Mouse (Mus musculus): Measurements from ENCODE around the gene Mansc1.
A peak's percentile ranks its signal among the peaks of the same experiment; 100 is the strongest.
"Not testable (repeated sequence)": the region's sequence is repeated elsewhere in the genome, so short reads cannot be mapped to it uniquely, and the experiment has no call there.

Mansc1 gene

DNA sequence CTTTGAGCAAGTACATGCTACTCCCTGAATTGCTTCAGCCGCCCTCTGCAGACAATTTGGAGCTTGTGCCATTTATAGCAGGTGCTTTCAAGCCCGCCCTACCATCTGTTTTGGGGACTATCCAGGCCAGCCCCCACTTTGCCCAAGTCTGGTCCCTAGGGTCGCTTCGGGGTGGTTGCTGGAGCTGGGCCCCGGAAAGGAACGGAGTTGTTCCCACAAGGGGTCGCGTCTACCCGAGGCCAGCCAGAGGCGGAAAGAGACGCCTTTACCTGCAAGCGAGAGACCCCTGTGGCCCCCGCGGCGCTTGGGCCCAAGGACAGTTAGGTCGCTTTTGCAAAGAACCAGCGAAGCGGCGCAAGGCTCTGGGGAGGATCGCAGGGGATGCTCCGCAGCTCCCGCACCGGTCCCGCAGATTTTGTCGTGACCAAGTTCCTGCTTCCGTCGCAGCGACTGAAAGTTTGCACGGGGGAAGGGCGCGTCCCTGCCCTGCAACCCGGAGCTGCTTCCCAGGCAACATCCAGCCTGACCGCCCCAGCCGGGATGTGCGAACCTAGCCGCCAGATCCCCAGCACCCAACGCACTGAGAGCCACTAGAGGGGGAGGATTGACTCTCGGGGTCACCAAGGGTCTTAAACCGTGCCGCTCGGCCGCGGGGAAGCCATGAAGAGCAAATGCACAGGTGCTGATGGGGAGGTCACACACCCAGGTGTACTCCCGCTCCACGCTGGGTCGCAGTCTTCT, at the start of gene Mansc1:
Gene Mansc1 (minus strand): TSS at position 542 of the 741 bp plus-strand sequence.
- DNase-seq = peak; percentile 55

- not testable (repeated sequence) for DNase-seq
Measured at GRCm38 (mm10) chr6:134679330-134679729, 47.0 kb upstream of the Mansc1 start.

DNA sequence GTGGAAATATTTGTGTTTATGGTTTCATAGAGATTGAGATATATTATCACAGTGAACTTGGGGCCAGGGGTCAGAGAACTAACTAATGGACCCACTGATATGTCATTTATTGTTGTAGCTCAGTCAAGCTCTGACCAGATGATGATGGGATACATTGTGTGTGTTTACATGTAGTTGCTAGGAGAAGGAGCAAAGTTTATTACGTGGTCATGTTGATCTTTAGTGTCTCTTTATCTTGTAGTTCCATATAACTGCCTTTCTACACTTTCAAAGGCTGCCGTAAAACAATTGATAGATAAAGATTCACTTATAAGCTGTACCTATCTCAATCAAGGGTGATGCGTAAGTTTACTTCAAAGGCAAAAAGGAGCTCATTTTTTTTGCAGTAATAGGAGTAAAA, 45.7 kb upstream of the Mansc1 start:
- no peak for DNase-seq

- no peak for DNase-seq
Measured at GRCm38 (mm10) chr6:134677504-134677903, 45.2 kb upstream of the Mansc1 start.

DNA sequence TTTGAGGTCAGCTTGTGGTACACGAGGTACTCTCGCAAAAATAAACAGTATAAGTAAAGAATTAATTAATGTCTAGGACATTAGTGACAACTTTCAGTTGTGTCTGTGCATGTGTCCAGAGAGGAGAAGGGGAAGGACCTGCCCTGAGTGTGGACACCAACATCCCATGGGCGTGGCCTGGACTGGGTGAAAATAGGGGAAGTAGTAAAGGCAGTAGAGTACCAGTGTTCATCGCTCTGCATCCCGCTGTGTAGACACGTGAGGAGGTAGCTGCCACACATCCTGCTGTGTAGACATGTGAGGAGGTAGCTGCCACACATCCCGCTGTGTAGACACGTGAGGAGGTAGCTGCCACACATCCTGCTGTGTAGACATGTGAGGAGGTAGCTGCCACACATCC, 41.4 kb upstream of the Mansc1 start:
- DNase-seq = not testable (repeated sequence)

DNA sequence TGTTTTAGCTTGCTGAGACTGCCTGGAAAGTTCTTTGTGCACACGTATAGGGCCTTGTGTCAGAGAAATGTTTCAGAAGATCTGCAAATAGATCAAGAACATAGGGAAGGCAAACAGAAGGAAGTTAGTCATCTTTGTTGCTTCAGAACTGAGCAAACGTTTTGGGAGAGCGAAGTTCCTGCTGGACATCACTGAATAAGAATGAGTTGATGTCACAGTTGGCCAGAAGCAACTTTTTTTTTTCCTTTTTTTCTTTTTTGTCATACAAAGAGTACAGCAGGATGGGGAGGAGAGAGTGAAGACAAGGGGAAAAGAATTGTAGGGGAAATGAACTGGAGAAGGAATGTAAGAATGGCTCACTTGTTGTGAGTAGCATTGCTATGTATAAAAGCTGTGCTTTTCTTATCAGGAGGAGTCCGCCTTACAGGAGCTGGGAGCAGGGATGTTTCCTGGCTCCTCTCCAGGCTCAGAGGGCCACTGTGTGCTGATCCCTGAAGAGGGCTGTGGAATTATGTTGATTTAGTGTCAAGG, 38.7 kb upstream of the Mansc1 start:
- DNase-seq = no peak

GRCm38 (mm10) chr6:134669179-134669865, 37.0 kb upstream of the Mansc1 start:
- no peak for DNase-seq

DNA sequence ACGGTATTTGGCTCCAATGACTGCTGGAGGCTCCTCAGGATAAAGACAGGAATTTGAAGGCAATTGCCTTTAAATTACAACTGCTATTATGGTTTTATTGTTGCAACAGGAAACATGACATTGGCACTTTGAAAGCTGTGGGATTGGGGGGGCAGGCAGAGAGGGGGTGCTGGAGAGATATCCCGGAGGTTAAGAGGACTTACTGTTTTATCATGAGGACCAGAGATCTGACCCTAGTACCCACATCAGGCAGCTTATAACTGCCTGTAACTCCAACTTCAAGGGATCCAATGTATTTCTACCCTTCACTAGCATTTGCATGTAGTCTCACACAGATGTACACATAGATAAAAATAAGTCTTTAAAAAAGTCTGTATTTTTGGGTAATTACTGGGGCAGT, 36.2 kb upstream of the Mansc1 start:
- DNase-seq = no peak

DNA sequence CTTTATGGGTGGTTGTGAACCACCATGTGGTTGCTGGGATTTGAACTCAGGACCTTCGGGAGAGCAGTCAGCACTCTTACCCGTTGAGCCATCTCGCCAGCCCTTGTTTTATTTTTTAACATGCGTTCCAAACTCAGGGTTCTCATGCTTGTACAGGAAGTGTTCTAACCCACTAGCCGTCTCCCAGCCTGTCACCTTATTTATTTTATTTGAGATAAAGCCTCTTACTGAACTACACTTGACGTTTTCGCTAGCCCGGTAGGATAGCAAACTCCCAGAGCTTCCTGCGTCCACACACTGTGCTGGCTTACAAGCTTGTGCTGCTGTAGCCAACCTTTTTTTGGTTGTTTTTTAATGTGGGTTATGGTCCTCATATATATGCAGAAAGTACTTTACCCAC, 33.5 kb upstream of the Mansc1 start:
- no peak for DNase-seq

- DNase-seq = no peak
Measured at GRCm38 (mm10) chr6:134664573-134664972, 32.3 kb upstream of the Mansc1 start.

GRCm38 (mm10) chr6:134660714-134661406, 28.6 kb upstream of the Mansc1 start:
- DNase-seq = no peak

GRCm38 (mm10) chr6:134659108-134659958, 27.0 kb upstream of the Mansc1 start:
- DNase-seq = peak; percentile 51

DNA sequence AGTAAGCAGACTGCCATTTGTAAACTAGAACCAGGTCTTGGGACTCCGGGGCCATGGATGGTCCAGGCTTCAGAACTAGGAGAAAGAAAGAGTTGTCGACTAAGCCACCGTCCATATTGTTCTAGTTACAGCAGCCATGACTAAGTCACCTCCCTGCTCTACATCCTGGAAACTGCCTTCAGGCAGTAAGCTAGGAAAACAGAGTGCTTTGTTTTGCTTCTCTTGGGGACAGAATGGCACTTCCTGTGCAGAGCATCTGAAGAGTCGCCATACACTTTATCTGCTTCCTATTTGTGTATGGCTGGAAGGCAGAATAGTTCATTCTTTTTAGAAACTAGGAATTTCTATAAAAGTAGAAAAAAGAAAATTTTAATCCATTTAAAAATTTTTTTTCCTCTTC, 24.2 kb upstream of the Mansc1 start:
- DNase-seq = no peak

DNA sequence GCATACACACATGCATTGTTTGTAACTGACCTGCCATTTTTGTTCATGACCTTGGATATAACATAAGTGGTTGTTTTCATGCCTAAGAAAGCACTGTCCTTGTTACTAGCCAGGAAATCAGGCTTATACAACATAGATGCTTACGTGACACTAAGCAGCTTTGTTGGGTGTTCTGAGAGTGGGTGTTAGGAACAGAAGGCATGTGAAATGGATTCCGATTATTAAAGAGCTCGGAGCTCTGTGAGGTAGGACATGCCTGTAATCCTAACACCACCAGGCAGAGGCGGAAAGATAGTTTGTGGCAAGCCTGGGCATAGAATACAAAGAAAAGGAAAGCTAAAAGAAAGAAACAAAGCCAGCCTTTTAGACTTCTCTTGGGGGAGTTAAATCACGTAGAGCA, 16.1 kb upstream of the Mansc1 start:
- no peak for DNase-seq

DNA sequence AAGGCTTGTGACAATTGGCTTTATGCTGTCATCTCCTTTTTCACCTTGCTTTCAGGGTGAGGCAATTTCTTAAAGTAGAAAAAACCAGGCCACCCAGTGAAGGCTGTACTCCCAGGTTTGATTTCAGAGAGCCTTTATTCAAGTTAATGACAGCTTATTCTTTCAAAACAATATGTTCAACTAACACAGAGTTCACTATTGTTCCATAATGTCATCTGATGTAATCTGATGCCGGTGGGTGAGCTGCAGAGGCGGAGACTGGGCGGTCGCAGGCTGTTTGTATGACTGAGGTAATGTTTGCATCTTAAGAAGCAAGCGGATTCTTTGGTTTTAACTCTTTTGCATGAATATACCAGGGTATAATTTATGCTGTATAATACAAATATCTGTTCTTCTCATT, 15.3 kb upstream of the Mansc1 start:
- DNase-seq = no peak

DNA sequence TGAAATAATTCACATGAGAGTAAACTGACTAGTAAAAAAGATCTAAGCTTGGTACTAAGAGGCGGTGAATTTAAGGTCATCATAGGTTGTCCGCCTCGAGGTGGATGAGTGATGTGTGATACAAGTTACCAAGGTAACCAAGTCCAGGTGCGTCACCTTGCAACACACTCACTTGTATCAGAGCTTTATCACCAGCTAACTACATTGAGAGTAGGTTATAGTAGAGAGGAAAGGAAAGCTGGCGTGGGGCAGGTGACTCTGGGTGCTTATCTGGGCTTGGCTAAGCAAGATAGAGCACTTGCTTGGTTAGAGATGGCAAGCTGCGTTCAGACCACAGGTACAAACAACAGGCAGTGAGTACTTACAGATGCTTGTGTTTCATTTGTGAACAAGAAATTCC, 14.5 kb upstream of the Mansc1 start:
- no peak for DNase-seq

GRCm38 (mm10) chr6:134643296-134643695, 11.0 kb upstream of the Mansc1 start:
- no peak for DNase-seq

GRCm38 (mm10) chr6:134641738-134642446, 9.6 kb upstream of the Mansc1 start:
- no peak for DNase-seq

- peak; percentile 91 for DNase-seq
Measured at GRCm38 (mm10) chr6:134640485-134641475, 8.5 kb upstream of the Mansc1 start.

GRCm38 (mm10) chr6:134639900-134640299, 7.6 kb upstream of the Mansc1 start:
- DNase-seq = no peak

DNA sequence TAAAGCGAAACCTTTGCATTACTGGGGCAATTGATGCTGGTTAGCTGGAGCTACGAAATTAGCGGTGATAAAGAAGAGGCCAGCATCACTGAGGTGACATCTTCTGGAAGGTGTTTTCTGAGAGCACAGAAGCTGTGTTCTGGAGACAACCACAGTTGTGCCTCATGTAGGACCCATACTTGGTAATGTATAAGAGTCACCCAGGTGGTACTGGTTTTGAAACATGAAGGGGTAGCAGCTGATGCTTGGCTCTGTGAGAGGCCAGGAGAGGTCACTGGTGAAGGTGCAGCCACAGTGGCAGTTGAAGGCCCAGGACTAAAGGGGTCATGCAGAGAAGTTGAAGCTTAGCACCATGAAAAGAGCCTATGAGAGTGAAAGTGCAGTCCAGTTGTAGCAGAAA, 6.9 kb upstream of the Mansc1 start, which contains the start of gene Borcs5:
Gene Borcs5 (plus strand): TSS at position 301 of the 400 bp plus-strand sequence.
- DNase-seq = no peak

All from cerebellum, adult 8-10 months (tissue).